Mouse (Mus musculus) neural tube, embryonic 15.5 days (tissue): Measurements from ENCODE around the gene Utp11. TPM values are rescaled to one million over a fixed set of nuclear protein-coding genes. Genes with fewer than 3 reads are reported as not detected.

Source experiments
- ATAC-seq: fragments of 200-750 bp; cut with Nextera tagmentation; 2 replicates; pipeline ENCODE4 v1.8.0; 2017; ENCODE audit warnings: mild to moderate bottlenecking, moderate TSS enrichment, moderate library complexity; ENCODE audit not compliant: low FRiP score
- H3K27ac ChIP-seq: fragments of 300-500 bp; sonication (generic); replicated peaks from 2 replicates; pipeline ENCODE4 v1.5.1; 2015; ENCODE audit warnings: mild to moderate bottlenecking, inconsistent platforms
- H3K27me3 ChIP-seq: fragments of 300-500 bp; sonication (generic); replicated peaks from 2 replicates; pipeline ENCODE4 v1.6.1; 2015; ENCODE audit warnings: inconsistent platforms
- H3K36me3 ChIP-seq: fragments of 300-500 bp; sonication (generic); 2 replicates; pipeline ENCODE4 v1.6.1; 2015; ENCODE audit warnings: inconsistent platforms
- H3K4me1 ChIP-seq: fragments of 300-500 bp; sonication (generic); 2 replicates; pipeline ENCODE4 v1.6.1; 2015; ENCODE audit warnings: inconsistent platforms
- H3K4me2 ChIP-seq: fragments of 300-500 bp; sonication (generic); 2 replicates; pipeline ENCODE4 v1.6.1; 2015; ENCODE audit warnings: inconsistent platforms, mild to moderate bottlenecking, moderate library complexity
- H3K4me3 ChIP-seq: fragments of 300-500 bp; sonication (generic); replicated peaks from 2 replicates; pipeline ENCODE4 v1.5.1; 2015; ENCODE audit warnings: mild to moderate bottlenecking, inconsistent platforms
- H3K9ac ChIP-seq: fragments of 300-500 bp; sonication (generic); replicated peaks from 2 replicates; pipeline ENCODE4 v1.6.1; 2015; ENCODE audit warnings: mild to moderate bottlenecking, inconsistent platforms
- H3K9me3 ChIP-seq: fragments of 300-500 bp; sonication (generic); replicated peaks from 2 replicates; pipeline ENCODE4 v1.6.1; 2016; ENCODE audit warnings: inconsistent platforms
- WGBS: fragments of 180-500 bp; shearing (Covaris S2); methylation state at CpG from one replicate; pipeline ENCODE4 v1.1.7; 2015; ENCODE audit warnings: mixed read lengths; 5-methylcytosine and 5-hydroxymethylcytosine counted together
- polyA plus RNA-seq: library from polyadenylated mRNA; unstranded; fragments of >200 nt; fragmentation: Nextera tagmentation; extraction: Ambion mirVana; gene quantifications from 2 replicates; pipeline ENCODE4 v1.2.1, GENCODE M21; 2015

Utp11 gene
- polyA plus RNA-seq, 1 experiment from 2014 or later: 41.4 TPM

DNA sequence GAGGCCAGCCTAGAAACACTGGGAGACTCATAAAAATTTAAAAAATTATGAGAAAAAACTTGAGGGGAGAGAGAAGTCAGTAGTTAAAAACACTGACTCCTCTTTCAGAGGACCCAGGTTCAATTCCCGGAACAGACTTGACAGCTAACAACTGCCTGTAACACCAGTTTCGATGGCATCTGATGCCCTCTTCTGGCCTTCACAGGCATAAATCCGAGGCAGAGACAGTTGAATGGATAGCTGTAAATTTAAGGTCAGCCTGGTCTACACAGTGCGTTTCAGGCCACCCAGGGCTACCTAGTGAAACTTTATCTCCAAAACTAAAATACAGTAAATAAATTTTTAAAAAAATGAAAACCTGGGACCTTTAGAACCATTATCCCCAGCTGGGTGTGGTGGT lies 8.4 kb downstream of the Utp11 start:
- no peak overlapping the region for H3K4me3 ChIP-seq
- H3K36me3 ChIP-seq: peaks cover 60% of the 10 kb centered on the region

DNA sequence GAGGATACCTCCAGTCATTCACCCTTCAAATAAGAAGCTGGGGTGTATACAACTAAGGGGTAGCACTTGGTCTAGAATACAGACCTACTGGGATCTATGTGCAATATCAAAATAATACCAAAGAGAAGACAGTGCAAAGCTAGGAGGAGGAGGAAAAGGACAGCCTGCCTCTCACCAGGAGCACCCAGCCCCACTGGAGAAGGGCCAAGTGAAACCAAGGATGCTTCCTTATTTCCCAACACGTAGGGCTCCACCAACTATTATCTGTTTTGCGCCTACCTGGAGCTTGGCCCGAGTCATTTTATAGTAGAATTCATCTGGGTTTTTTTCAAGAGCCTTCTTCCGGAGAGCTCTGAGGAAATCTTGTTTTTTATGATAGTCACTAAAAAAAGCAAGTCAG lies 9.9 kb downstream of the Utp11 start:
- Histone ChIP-seq H3K9me3 (no peaks in the 10 kb centered on the region), H3K4me1 (no peaks in the 10 kb centered on the region), H3K27ac (no peak overlapping the region), H3K4me2 (no peak overlapping the region), H3K36me3 (peaks cover 73% of the 10 kb centered on the region), H3K4me3 (no peak overlapping the region), H3K9ac (no peak overlapping the region), H3K27me3 (no peaks in the 10 kb centered on the region)
- ATAC-seq: no peak
- 95% methylated on average over 4 of the region's 4 CpGs for WGBS

More for the DNA sequence above, 8.4 kb downstream of the Utp11 start:
- Histone ChIP-seq H3K4me2 (no peak overlapping the region), H3K27ac (no peak overlapping the region), H3K9ac (no peak overlapping the region), H3K9me3 (no peaks in the 10 kb centered on the region), H3K27me3 (no peaks in the 10 kb centered on the region), H3K4me1 (no peaks in the 10 kb centered on the region)
- 74% methylated on average over 4 of the region's 4 CpGs for WGBS
- no peak for ATAC-seq

- Histone ChIP-seq H3K4me3 (no peak overlapping the region), H3K27me3 (no peaks in the 10 kb centered on the region), H3K4me2 (no peak overlapping the region), H3K27ac (no peak overlapping the region), H3K4me1 (no peaks in the 10 kb centered on the region), H3K9me3 (no peaks in the 10 kb centered on the region), H3K9ac (no peak overlapping the region), H3K36me3 (peaks cover 72% of the 10 kb centered on the region)
- ATAC-seq: no peak
- 65% methylated on average over 7 of the region's 7 CpGs for WGBS
Measured at GRCm38 (mm10) chr4:124682270-124682669, 11.1 kb downstream of the Utp11 start.

- Histone ChIP-seq H3K27me3 (peaks cover 28% of the 10 kb centered on the region), H3K27ac (no peak overlapping the region), H3K36me3 (peaks cover 33% of the 10 kb centered on the region), H3K9me3 (no peaks in the 10 kb centered on the region), H3K4me1 (peaks cover 27% of the 10 kb centered on the region), H3K9ac (no peak overlapping the region), H3K4me3 (no peak overlapping the region), H3K4me2 (no peak overlapping the region)
- 86% methylated on average over 6 of the region's 6 CpGs for WGBS
- no peak for ATAC-seq
Measured at GRCm38 (mm10) chr4:124675958-124676357, 17.4 kb downstream of the Utp11 start.

GRCm38 (mm10) chr4:124675037-124675436 lies 18.4 kb downstream of the Utp11 start:
- H3K36me3 ChIP-seq: peaks cover 23% of the 10 kb centered on the region
- no peak overlapping the region for H3K9ac ChIP-seq
- H3K27ac ChIP-seq: no peak overlapping the region
- no peak overlapping the region for H3K4me3 ChIP-seq
- no peak for ATAC-seq
- no peaks in the 10 kb centered on the region for H3K9me3 ChIP-seq
- WGBS: under 1% methylated on average over 4 of the region's 4 CpGs
- peaks cover 36% of the 10 kb centered on the region for H3K27me3 ChIP-seq
- peaks cover 27% of the 10 kb centered on the region for H3K4me1 ChIP-seq
- H3K4me2 ChIP-seq: no peak overlapping the region

DNA sequence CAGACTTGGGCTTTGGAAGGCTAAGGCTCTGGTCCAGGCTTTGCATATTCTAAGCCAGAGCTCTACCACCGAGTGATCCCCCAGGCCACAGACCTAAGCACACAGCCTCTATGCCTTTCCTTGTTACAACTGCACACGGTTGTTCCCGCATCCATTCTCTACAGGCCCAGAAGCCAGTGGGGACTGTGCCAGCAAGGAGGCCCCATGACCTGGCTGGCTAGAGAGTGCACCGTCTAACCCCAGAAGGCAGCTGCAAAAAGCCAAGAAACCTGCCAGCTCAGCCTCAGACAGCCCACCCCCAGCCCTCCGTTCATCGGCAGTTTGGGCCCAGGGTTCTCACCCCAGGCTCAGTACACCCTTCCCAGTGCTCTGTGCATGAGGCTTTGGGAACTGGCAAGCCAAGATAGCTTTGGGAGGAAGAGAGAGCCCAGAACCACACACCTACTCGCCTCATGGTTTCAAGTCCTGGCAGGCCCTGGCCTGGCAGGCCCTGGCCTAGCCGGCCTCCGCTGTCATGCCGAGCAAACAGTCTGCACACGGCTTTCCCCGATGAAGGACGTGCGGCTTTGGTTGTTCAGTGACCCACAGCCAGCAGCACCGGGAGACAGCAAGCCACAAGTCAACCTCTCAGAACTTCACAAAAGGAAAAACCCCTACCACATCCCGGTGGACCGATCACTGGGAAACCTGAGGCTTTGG lies 18.9 kb downstream of the Utp11 start:
- no peak for ATAC-seq

GRCm38 (mm10) chr4:124672347-124673320 lies 20.8 kb downstream of the Utp11 start:
- peaks cover 34% of the 10 kb centered on the region for H3K4me1 ChIP-seq
- H3K9me3 ChIP-seq: no peaks in the 10 kb centered on the region
- peak overlapping the region; percentile 23; the same call in 1 of the 2 replicates for H3K9ac ChIP-seq
- H3K27ac ChIP-seq: 0 out of 2 replicates have a peak overlapping the region, but pooled peaks have one; percentile 45
- H3K4me3 ChIP-seq: peak overlapping the region; percentile 15
- peak overlapping the region; percentile 60 for H3K4me2 ChIP-seq
- WGBS: 2% methylated on average over 28 of the region's 31 CpGs
- peak; percentile 51; the same call in 1 of the 2 replicates for ATAC-seq
- H3K36me3 ChIP-seq: peaks cover 7% of the 10 kb centered on the region; the same call in 1 of the 2 replicates
- peaks cover 52% of the 10 kb centered on the region for H3K27me3 ChIP-seq

More for the DNA sequence above, 18.9 kb downstream of the Utp11 start:
- 61% methylated on average over 17 of the region's 17 CpGs for WGBS
- no peak overlapping the region for H3K4me3 ChIP-seq
- H3K9me3 ChIP-seq: no peaks in the 10 kb centered on the region
- H3K4me2 ChIP-seq: no peak overlapping the region
- peaks cover 18% of the 10 kb centered on the region for H3K36me3 ChIP-seq
- H3K27ac ChIP-seq: no peak overlapping the region
- peaks cover 37% of the 10 kb centered on the region for H3K27me3 ChIP-seq
- H3K9ac ChIP-seq: no peak overlapping the region
- peaks cover 27% of the 10 kb centered on the region for H3K4me1 ChIP-seq

GRCm38 (mm10) chr4:124671583-124671982 lies 21.8 kb downstream of the Utp11 start:
- H3K9me3 ChIP-seq: no peaks in the 10 kb centered on the region
- WGBS: 27% methylated on average over 7 of the region's 7 CpGs
- no peak overlapping the region for H3K4me3 ChIP-seq
- no peak overlapping the region for H3K27ac ChIP-seq
- ATAC-seq: no peak
- no peaks in the 10 kb centered on the region for H3K36me3 ChIP-seq
- H3K9ac ChIP-seq: no peak overlapping the region
- peaks cover 61% of the 10 kb centered on the region for H3K27me3 ChIP-seq
- H3K4me2 ChIP-seq: peak overlapping the region; percentile 60; the same call in 1 of the 2 replicates
- peaks cover 38% of the 10 kb centered on the region for H3K4me1 ChIP-seq

- Histone ChIP-seq H3K27ac (no peak overlapping the region), H3K4me3 (no peak overlapping the region), H3K27me3 (peaks cover 75% of the 10 kb centered on the region), H3K4me2 (no peak overlapping the region), H3K4me1 (peaks cover 38% of the 10 kb centered on the region), H3K36me3 (no peaks in the 10 kb centered on the region), H3K9ac (no peak overlapping the region), H3K9me3 (no peaks in the 10 kb centered on the region)
- 59% methylated on average over 8 of the region's 8 CpGs for WGBS
- ATAC-seq: no peak
Measured at GRCm38 (mm10) chr4:124670232-124670631, 23.2 kb downstream of the Utp11 start.

GRCm38 (mm10) chr4:124668078-124668477 lies 25.3 kb downstream of the Utp11 start:
- no peak for ATAC-seq
- no peaks in the 10 kb centered on the region for H3K36me3 ChIP-seq
- no peaks in the 10 kb centered on the region for H3K9me3 ChIP-seq
- H3K4me2 ChIP-seq: no peak overlapping the region
- H3K27ac ChIP-seq: no peak overlapping the region
- H3K27me3 ChIP-seq: peaks cover 78% of the 10 kb centered on the region
- peaks cover 41% of the 10 kb centered on the region for H3K4me1 ChIP-seq
- no peak overlapping the region for H3K9ac ChIP-seq
- H3K4me3 ChIP-seq: no peak overlapping the region
- WGBS: 11% methylated on average over 8 of the region's 8 CpGs

- H3K4me3 ChIP-seq: no peak overlapping the region
- no peaks in the 10 kb centered on the region for H3K9me3 ChIP-seq
- ATAC-seq: no peak
- no peak overlapping the region for H3K4me2 ChIP-seq
- H3K4me1 ChIP-seq: peaks cover 36% of the 10 kb centered on the region
- no peak overlapping the region for H3K9ac ChIP-seq
- no peaks in the 10 kb centered on the region for H3K36me3 ChIP-seq
- peaks cover 81% of the 10 kb centered on the region for H3K27me3 ChIP-seq
- 17% methylated on average over 14 of the region's 14 CpGs for WGBS
- no peak overlapping the region for H3K27ac ChIP-seq
Measured at GRCm38 (mm10) chr4:124667476-124668033, 25.8 kb downstream of the Utp11 start.
